Mouse (Mus musculus) liver, embryonic 14.5 days (tissue): ENCODE results near the gene Plac1. TPM values are rescaled to one million over a fixed set of nuclear protein-coding genes. Genes with fewer than 3 reads are reported as not detected.

Experiments used
- ATAC-seq: fragments of 200-750 bp; cut with Nextera tagmentation; 2 replicates; pipeline ENCODE4 v1.8.0; 2017; ENCODE audit warnings: moderate number of reproducible peaks, mild to moderate bottlenecking, moderate library complexity; ENCODE audit not compliant: insufficient read depth
- DNase-seq, 3 experiments: peaks; one replicate each; pipeline ENCODE4 v3.0.0-alpha.2; 2012 to 2013; ENCODE audit warnings: low read depth in 3 of 3, low spot score in 3 of 3
- H3K27ac ChIP-seq: fragments of 300-500 bp; sonication (generic); 2 replicates; pipeline ENCODE4 v1.5.1; 2014; ENCODE audit warnings: moderate library complexity, mild to moderate bottlenecking, control low read depth, inconsistent platforms
- H3K27me3 ChIP-seq: fragments of 300-500 bp; sonication (generic); 2 replicates; pipeline ENCODE4 v1.6.1; 2014; ENCODE audit warnings: mild to moderate bottlenecking, low read length, moderate library complexity; ENCODE audit not compliant: control insufficient read depth, insufficient read depth
- H3K36me3 ChIP-seq: fragments of 300-500 bp; sonication (generic); replicated peaks from 2 replicates; pipeline ENCODE4 v1.6.1; 2014; ENCODE audit warnings: low read depth; ENCODE audit not compliant: control insufficient read depth, insufficient read depth
- H3K4me1 ChIP-seq, 2 experiments: fragments of 200-500 bp in 1 of 2; fragments of 300-500 bp in 1 of 2; sonication (generic) in 1 of 2; replicated peaks; 2 replicates each; pipeline ENCODE4 v1.6.1; 2012 to 2014; ENCODE audit warnings: antibody characterized with exemption in 1 of 2, inconsistent platforms in 1 of 2, low read length in 1 of 2; ENCODE audit not compliant: control insufficient read depth in 2 of 2, insufficient read depth in 2 of 2
- H3K4me2 ChIP-seq: fragments of 300-500 bp; sonication (generic); 2 replicates; pipeline ENCODE4 v1.6.1; 2014; ENCODE audit warnings: low read depth, mild to moderate bottlenecking, control low read depth, moderate library complexity
- H3K4me3 ChIP-seq, 2 experiments: fragments of 200-500 bp in 1 of 2; fragments of 300-500 bp in 1 of 2; sonication (generic) in 1 of 2; 2 replicates each; pipeline ENCODE4 v1.5.1; 2012 to 2014; ENCODE audit warnings: low read depth in 2 of 2, low read length in 2 of 2, mild to moderate bottlenecking in 2 of 2, control low read depth in 1 of 2, inconsistent platforms in 1 of 2, moderate library complexity in 1 of 2; ENCODE audit not compliant: insufficient read depth in 1 of 2
- H3K9ac ChIP-seq: fragments of 300-500 bp; sonication (generic); replicated peaks from 2 replicates; pipeline ENCODE4 v1.6.1; 2014; ENCODE audit warnings: mild to moderate bottlenecking, control low read depth, moderate library complexity
- H3K9me3 ChIP-seq: fragments of 300-500 bp; sonication (generic); 2 replicates; pipeline ENCODE4 v1.6.1; 2016; ENCODE audit warnings: low read length, mixed read lengths; ENCODE audit not compliant: control insufficient read depth
- CTCF ChIP-seq: IDR thresholded peaks from 2 replicates; pipeline ENCODE4 v1.5.1; 2016; ENCODE audit warnings: antibody characterized with exemption, low read depth, control low read depth
- EP300 ChIP-seq: IDR thresholded peaks from 2 replicates; pipeline ENCODE4 v1.6.1; 2016; ENCODE audit warnings: antibody characterized with exemption, low read depth
- WGBS: fragments of 180-500 bp; shearing (Covaris S2); extraction: QIAGEN DNeasy Blood & Tissue Kit; methylation state at CpG from one replicate; pipeline ENCODE4 v1.1.7; 2014; ENCODE audit not compliant: insufficient replicate concordance; 5-methylcytosine and 5-hydroxymethylcytosine counted together
- polyA plus RNA-seq, 2 experiments: library from polyadenylated mRNA; depleted of rRNA in 1 of 2; stranded (reverse) in 1 of 2; unstranded in 1 of 2; fragments of >200 nt; fragmentation: Nextera tagmentation in 1 of 2; extraction: Ambion mirVana in 1 of 2; gene quantifications; 2 replicates each; pipeline versions ENCODE4 v1.2.1 to v1.2.3; 2012 to 2014

Plac1 gene
- polyA plus RNA-seq, 2 experiments, result 0.81 to 1.3 TPM

DNA sequence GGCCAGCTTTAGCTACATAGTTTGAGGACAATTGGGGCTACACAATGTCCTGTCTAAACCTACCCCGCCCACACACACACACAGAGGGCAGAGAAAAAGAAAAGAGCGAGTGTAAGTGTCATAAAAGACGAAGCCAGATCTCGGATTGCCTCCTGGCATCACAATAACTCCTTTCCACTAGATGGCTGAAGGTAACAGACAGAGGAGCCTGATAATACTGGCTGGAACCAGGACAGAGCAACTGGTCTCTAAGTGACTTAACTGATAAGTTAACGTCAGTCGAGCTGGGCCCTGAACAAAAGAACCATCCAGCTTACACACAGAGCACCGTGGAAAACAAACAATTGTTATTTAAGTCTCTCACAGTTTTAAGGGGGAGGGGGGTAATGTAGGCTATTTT, 3.5 kb downstream of the Plac1 start:
- ATAC-seq, result peak; percentile 64; the same call in 1 of the 2 replicates

DNA sequence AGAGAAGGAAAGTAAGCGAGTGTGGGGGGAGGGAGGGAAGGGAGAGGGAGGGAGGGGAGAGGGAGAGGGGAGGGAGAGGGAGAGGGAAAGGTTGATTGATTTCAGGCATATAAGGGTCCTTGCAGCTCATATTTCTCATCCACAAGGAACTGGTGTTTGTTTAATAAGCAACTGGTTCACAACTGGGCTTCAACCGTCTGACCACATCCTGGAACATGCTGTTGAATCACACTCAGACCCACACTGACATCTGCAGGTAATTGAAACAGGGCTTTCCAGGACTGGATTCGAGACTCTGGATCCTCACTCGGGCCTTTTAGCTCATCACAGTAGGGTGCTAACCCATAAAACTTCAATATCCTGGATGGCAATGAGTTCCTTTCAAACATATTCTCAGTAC, 6.2 kb downstream of the Plac1 start:
- TF ChIP-seq CTCF, result peak; percentile 16; the same call in 1 of the 2 replicates
- no peak for TF ChIP-seq EP300
- WGBS, result 26% methylated on average over 4 of the region's 4 CpGs
- ATAC-seq, result no peak
- DNase-seq, result no peak
- Histone ChIP-seq H3K4me1 (peaks cover 0 to 2% of the 10 kb centered on the region in 2 experiments; a peak in 1 of 4 replicates), H3K9me3 (no peaks in the 10 kb centered on the region), H3K4me3 (no peak overlapping the region), H3K27ac (no peak overlapping the region), H3K27me3 (no peaks in the 10 kb centered on the region), H3K36me3 (no peaks in the 10 kb centered on the region), H3K4me2 (no peak overlapping the region), H3K9ac (no peak overlapping the region)

More for the DNA sequence above, 3.5 kb downstream of the Plac1 start:
- no peak overlapping the region for H3K27ac ChIP-seq
- H3K4me2 ChIP-seq, result no peak overlapping the region
- H3K9me3 ChIP-seq, result no peaks in the 10 kb centered on the region
- H3K36me3 ChIP-seq, result no peaks in the 10 kb centered on the region
- peak; percentile 49; the same call in 1 of the 2 replicates for TF ChIP-seq EP300
- no peak for TF ChIP-seq CTCF
- no peaks in the 10 kb centered on the region for H3K27me3 ChIP-seq
- DNase-seq, result peak in 2 of 3 experiments; percentile 7 to 24
- WGBS, result 30% methylated on average over 7 of the region's 7 CpGs
- H3K9ac ChIP-seq, result no peak overlapping the region
- peaks cover 0 to 2% of the 10 kb centered on the region in 2 experiments; a peak in 1 of 4 replicates for H3K4me1 ChIP-seq
- no peak overlapping the region for H3K4me3 ChIP-seq

DNA sequence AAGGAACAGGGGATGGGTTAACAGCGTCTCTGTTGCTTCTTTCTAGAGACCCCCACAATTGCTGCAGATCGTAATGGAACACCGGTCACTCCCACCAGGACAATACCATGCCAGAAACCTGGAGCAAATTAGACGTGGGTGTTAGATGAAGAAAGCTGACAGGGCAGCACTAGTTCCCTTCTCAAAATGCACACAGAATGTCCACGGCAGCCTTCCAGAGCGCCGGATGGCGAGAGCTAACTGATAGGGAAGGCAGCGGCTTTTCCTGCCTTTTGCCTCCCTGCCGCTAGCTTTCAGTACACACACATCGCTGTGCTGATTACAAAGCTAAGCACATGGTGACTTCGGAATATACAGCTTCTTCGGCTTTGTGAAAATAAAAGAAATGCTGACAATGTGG, 7.9 kb downstream of the Plac1 start:
- no peak overlapping the region; the same call in 1 of the 2 replicates for H3K9ac ChIP-seq
- peak overlapping the region; percentile 60 for H3K4me2 ChIP-seq
- H3K9me3 ChIP-seq, result no peaks in the 10 kb centered on the region
- no peaks in the 10 kb centered on the region for H3K36me3 ChIP-seq
- TF ChIP-seq CTCF (no peak), EP300 (no peak)
- 26% methylated on average over 13 of the region's 13 CpGs for WGBS
- no peak overlapping the region for H3K27ac ChIP-seq
- H3K27me3 ChIP-seq, result no peaks in the 10 kb centered on the region
- H3K4me3 ChIP-seq, result peak overlapping the region; percentile 4 to 49
- no peak for ATAC-seq
- H3K4me1 ChIP-seq, result peaks cover 0 to 2% of the 10 kb centered on the region in 2 experiments; a peak in 1 of 4 replicates
- DNase-seq, result no peak

- H3K36me3 ChIP-seq, result no peaks in the 10 kb centered on the region
- H3K4me3 ChIP-seq, result no peak overlapping the region
- H3K9ac ChIP-seq, result no peak overlapping the region
- ATAC-seq (no peak), DNase-seq (no peak)
- no peak for TF ChIP-seq EP300
- no peak overlapping the region for H3K27ac ChIP-seq
- WGBS, result 52% methylated on average over 6 of the region's 6 CpGs
- H3K4me2 ChIP-seq, result no peak overlapping the region
- no peaks in the 10 kb centered on the region for H3K9me3 ChIP-seq
- H3K27me3 ChIP-seq, result no peaks in the 10 kb centered on the region
- no peaks in the 10 kb centered on the region for H3K4me1 ChIP-seq
Measured at GRCm38 (mm10) chrX:53224353-53224944, 15.5 kb downstream of the Plac1 start.

DNA sequence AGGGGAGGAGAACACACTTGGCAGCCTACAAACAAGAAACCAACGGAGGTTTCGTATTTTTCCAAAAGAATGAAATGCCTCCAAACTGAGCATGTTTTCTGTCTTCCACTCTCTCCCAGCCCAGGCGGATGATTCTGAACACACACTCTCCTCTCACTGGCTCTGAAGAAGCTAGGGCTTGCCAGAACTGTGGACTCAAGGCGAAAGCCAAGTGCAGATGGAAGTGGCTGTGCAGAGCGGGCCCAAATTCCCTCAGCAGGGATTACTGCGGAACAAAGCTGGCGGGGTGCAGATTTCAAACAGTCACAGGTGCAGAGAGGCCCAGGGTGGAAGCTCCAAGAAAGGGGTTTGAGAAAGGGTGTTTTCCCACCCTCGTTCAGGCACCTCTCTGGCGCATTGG, 19.1 kb downstream of the Plac1 start:
- ATAC-seq (no peak), DNase-seq (no peak)
- WGBS, result 64% methylated on average over 9 of the region's 9 CpGs
- Histone ChIP-seq H3K9ac (no peak overlapping the region), H3K4me1 (no peaks in the 10 kb centered on the region), H3K4me3 (no peak overlapping the region), H3K27me3 (no peaks in the 10 kb centered on the region), H3K9me3 (no peaks in the 10 kb centered on the region), H3K36me3 (no peaks in the 10 kb centered on the region), H3K27ac (no peak overlapping the region), H3K4me2 (no peak overlapping the region)
- TF ChIP-seq CTCF, result no peak
